Mouse (Mus musculus) cortical plate, adult 2 months (tissue): ENCODE measurements around the gene Jun. TPM values are rescaled to one million over a fixed set of nuclear protein-coding genes. Genes with fewer than 3 reads are reported as not detected.

Experiments
- H3K27ac ChIP-seq: fragments of 200-500 bp; 2 replicates; pipeline ENCODE4 v1.5.1; 2012; ENCODE audit warnings: low read length, control low read depth, inconsistent platforms; ENCODE audit not compliant: insufficient read depth
- H3K4me1 ChIP-seq: fragments of 200-500 bp; 2 replicates; pipeline ENCODE4 v1.6.1; 2011; ENCODE audit warnings: low read length; ENCODE audit not compliant: control insufficient read depth, insufficient read depth
- H3K4me3 ChIP-seq: fragments of 200-500 bp; 2 replicates; pipeline ENCODE4 v1.5.1; 2011; ENCODE audit warnings: mild to moderate bottlenecking, low read length, control low read depth; ENCODE audit not compliant: insufficient read depth
- CTCF ChIP-seq: fragments of 200-500 bp; IDR thresholded peaks from 2 replicates; pipeline ENCODE4 v1.5.1; 2011; ENCODE audit warnings: mild to moderate bottlenecking, control low read depth, low read length; ENCODE audit not compliant: insufficient read depth; ENCODE audit errors: extremely low read depth
- POLR2A ChIP-seq: fragments of 200-500 bp; IDR thresholded peaks from 2 replicates; pipeline ENCODE4 v1.6.1; 2011; ENCODE audit warnings: mild to moderate bottlenecking, low read length, control low read depth; ENCODE audit not compliant: insufficient read depth; ENCODE audit errors: extremely low read depth
- polyA plus RNA-seq: library from polyadenylated mRNA; depleted of rRNA; stranded (reverse); fragments of >200 nt; gene quantifications from 2 replicates; pipeline ENCODE4 v1.2.3, GENCODE M21; 2012; rRNA removed

Jun gene
- 32.5 and 41.5 TPM in 2 replicates for polyA plus RNA-seq

GRCm38 (mm10) chr4:95052025-95052899, at the start of gene Jun:
Gene Jun (minus strand): TSS chr4:95052222.
- Histone ChIP-seq H3K4me1 (no peaks in the 10 kb centered on the region; the same call in 1 of the 2 replicates), H3K27ac (peak within 1 kb of the TSS; percentile 90), H3K4me3 (peak within 1 kb of the TSS; percentile 92)
- TF ChIP-seq CTCF (no peak), POLR2A (peak; percentile 100)

- peaks cover 2% of the 10 kb centered on the region; the same call in 1 of the 2 replicates for H3K4me1 ChIP-seq
- TF ChIP-seq POLR2A (no peak), CTCF (no peak)
These were observed 49.7 kb upstream of the Jun start for GRCm38 (mm10) chr4:95101684-95102083.

GRCm38 (mm10) chr4:95100694-95101093, 48.7 kb upstream of the Jun start:
- TF ChIP-seq POLR2A = no peak
- TF ChIP-seq CTCF = no peak
- Histone ChIP-seq H3K4me3 (no peak overlapping the region), H3K27ac (no peak overlapping the region), H3K4me1 (peaks cover 2% of the 10 kb centered on the region; the same call in 1 of the 2 replicates)

More at GRCm38 (mm10) chr4:95101684-95102083, 49.7 kb upstream of the Jun start:
- H3K27ac ChIP-seq = no peak overlapping the region
- H3K4me3 ChIP-seq = no peak overlapping the region

- no peak overlapping the region for H3K4me3 ChIP-seq
- H3K27ac ChIP-seq = no peak overlapping the region
- H3K4me1 ChIP-seq = no peaks in the 10 kb centered on the region
- no peak for TF ChIP-seq CTCF
- no peak for TF ChIP-seq POLR2A
These were observed 47.4 kb upstream of the Jun start for GRCm38 (mm10) chr4:95099373-95099772.

DNA sequence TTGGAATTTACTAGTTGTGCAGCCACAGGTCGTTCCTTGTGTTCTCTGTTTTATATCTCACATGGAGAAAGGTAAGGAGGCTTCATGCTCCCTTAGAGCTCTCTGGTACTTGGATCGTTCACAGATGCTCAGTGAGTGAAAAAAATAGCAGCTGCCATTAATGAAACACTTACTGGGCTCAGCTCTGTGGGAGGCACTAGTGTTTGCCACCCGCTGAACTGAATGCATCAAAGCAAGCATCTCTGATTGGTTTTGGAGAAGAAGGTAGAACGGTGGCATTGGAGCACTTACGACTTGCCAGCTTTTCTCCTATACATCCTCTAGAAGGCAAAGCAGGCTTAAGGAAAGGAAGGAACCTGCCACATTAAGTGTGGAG, 46.7 kb upstream of the Jun start:
- TF ChIP-seq CTCF = no peak
- no peak for TF ChIP-seq POLR2A
- H3K27ac ChIP-seq = no peak overlapping the region
- no peak overlapping the region for H3K4me3 ChIP-seq
- no peaks in the 10 kb centered on the region for H3K4me1 ChIP-seq

- no peak overlapping the region for H3K27ac ChIP-seq
These were observed 46.1 kb upstream of the Jun start for GRCm38 (mm10) chr4:95097942-95098721.

GRCm38 (mm10) chr4:95096731-95097130, 44.7 kb upstream of the Jun start:
- no peak for TF ChIP-seq CTCF
- no peak for TF ChIP-seq POLR2A
- Histone ChIP-seq H3K27ac (no peak overlapping the region), H3K4me1 (no peaks in the 10 kb centered on the region), H3K4me3 (no peak overlapping the region)

More at GRCm38 (mm10) chr4:95097942-95098721, 46.1 kb upstream of the Jun start:
- no peak overlapping the region for H3K4me3 ChIP-seq
- TF ChIP-seq POLR2A (no peak), CTCF (no peak)
- H3K4me1 ChIP-seq = no peaks in the 10 kb centered on the region

- Histone ChIP-seq H3K27ac (no peak overlapping the region), H3K4me1 (no peaks in the 10 kb centered on the region)
- no peak for TF ChIP-seq CTCF
- TF ChIP-seq POLR2A = no peak
These were observed 43.9 kb upstream of the Jun start for GRCm38 (mm10) chr4:95095911-95096310.

GRCm38 (mm10) chr4:95095355-95095754, 43.3 kb upstream of the Jun start:
- Histone ChIP-seq H3K4me1 (no peaks in the 10 kb centered on the region), H3K4me3 (no peak overlapping the region), H3K27ac (no peak overlapping the region)
- TF ChIP-seq POLR2A = no peak

More at GRCm38 (mm10) chr4:95095911-95096310, 43.9 kb upstream of the Jun start:
- no peak overlapping the region for H3K4me3 ChIP-seq

DNA sequence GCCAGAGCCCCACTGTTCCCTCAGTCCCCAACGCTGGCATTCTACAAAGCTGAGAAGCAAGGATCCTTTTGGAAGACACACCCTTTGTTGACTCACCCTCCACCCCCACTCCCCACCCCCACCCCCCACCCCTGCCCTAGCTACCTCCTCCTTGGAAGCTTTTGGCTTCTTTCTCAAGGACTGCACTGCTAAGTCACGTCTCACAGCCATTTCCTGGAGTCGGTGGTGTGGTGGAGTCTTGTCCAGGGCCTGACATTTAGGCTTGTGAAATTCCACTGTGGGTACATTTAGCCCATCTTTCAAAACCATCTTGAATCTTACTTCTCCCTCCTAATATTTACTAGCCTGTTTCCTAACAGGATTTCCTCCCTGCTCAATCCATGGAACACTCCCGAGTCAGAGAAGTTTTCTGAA, 42.7 kb upstream of the Jun start:
- Histone ChIP-seq H3K4me3 (no peak overlapping the region), H3K27ac (no peak overlapping the region), H3K4me1 (no peaks in the 10 kb centered on the region)
- TF ChIP-seq CTCF (no peak), POLR2A (no peak)
